Mouse (Mus musculus) kidney, embryonic 16.5 days (tissue): ENCODE measurements around the gene Ric8a. TPM values are rescaled to one million over a fixed set of nuclear protein-coding genes. Genes with fewer than 3 reads are reported as not detected.
A peak's percentile ranks its signal among the peaks of the same experiment; 100 is the strongest.

ENCODE experiments used
- ATAC-seq: fragments of 200-750 bp; cut with Nextera tagmentation; 2 replicates; pipeline ENCODE4 v1.8.0; 2017; ENCODE audit warnings: moderate TSS enrichment; ENCODE audit not compliant: low FRiP score, low TSS enrichment
- H3K27ac ChIP-seq: fragments of 300-500 bp; sonication (generic); 2 replicates; pipeline ENCODE4 v1.5.1; 2014; ENCODE audit warnings: low read length
- H3K27me3 ChIP-seq: fragments of 300-500 bp; sonication (generic); 2 replicates; pipeline ENCODE4 v1.6.1; 2014; ENCODE audit warnings: low read length, control low read depth, mixed read lengths; ENCODE audit not compliant: insufficient read depth
- H3K36me3 ChIP-seq: fragments of 300-500 bp; sonication (generic); 2 replicates; pipeline ENCODE4 v1.6.1; 2014; ENCODE audit warnings: low read length, control low read depth, mixed read lengths; ENCODE audit not compliant: insufficient read depth
- H3K4me1 ChIP-seq: fragments of 300-500 bp; sonication (generic); 2 replicates; pipeline ENCODE4 v1.6.1; 2014; ENCODE audit warnings: low read length, control low read depth, mixed read lengths; ENCODE audit not compliant: insufficient read depth
- H3K4me2 ChIP-seq: fragments of 300-500 bp; sonication (generic); replicated peaks from 2 replicates; pipeline ENCODE4 v1.6.1; 2014; ENCODE audit warnings: low read depth, low read length
- H3K4me3 ChIP-seq: fragments of 300-500 bp; sonication (generic); 2 replicates; pipeline ENCODE4 v1.5.1; 2014; ENCODE audit warnings: mild to moderate bottlenecking, low read length
- H3K9ac ChIP-seq: fragments of 300-500 bp; sonication (generic); replicated peaks from 2 replicates; pipeline ENCODE4 v1.6.1; 2014; ENCODE audit warnings: low read length
- H3K9me3 ChIP-seq: fragments of 300-500 bp; sonication (generic); 2 replicates; pipeline ENCODE4 v1.6.1; 2016; ENCODE audit warnings: low read length, control low read depth
- WGBS: fragments of 180-500 bp; shearing (Covaris S2); extraction: QIAGEN DNeasy Blood & Tissue Kit; methylation state at CpG from one replicate; pipeline ENCODE4 v1.1.7; 2014; 5-methylcytosine and 5-hydroxymethylcytosine counted together
- polyA plus RNA-seq: library from polyadenylated mRNA; unstranded; fragments of >200 nt; fragmentation: Nextera tagmentation; extraction: Ambion mirVana; gene quantifications from 2 replicates; pipeline ENCODE4 v1.2.1, GENCODE M21; 2015

Ric8a gene
- polyA plus RNA-seq, 1 experiment from 2014 or later = 73.6 TPM

- 29% methylated on average over 14 of the region's 14 CpGs for WGBS
These were observed 11.7 kb upstream of the Ric8a start, which contains the start of gene Scgb1c1 for GRCm38 (mm10) chr7:140844905-140845665. TSS of gene Scgb1c1 (plus strand) at chr7:140845547.

DNA sequence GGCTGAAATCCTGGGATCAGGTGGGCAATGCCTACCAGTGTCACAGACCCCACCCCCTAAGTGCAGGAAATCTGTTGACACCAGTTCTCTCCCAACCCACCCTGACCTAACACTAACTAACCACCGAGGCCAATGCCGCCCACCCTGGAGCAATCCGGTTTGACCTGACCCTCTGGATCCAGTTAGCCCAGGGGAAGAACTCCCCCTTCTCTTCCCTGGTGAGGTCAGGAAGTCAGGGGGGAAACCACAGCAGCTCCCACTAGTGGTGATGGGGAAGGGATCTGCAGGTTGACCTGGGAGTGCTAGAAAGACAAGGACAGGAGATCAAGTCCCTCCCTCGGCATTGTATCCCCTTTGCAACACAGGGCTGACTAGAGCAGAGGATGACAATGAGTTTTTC, 11.1 kb upstream of the Ric8a start:
- 0 out of 2 replicates have a peak, but pooled peaks cover 2% of the 10 kb centered on the region for H3K4me1 ChIP-seq
- H3K9me3 ChIP-seq = no peaks in the 10 kb centered on the region
- 55% methylated on average over 4 of the region's 4 CpGs for WGBS
- no peak for ATAC-seq
- H3K27ac ChIP-seq = no peak overlapping the region
- no peak overlapping the region for H3K4me2 ChIP-seq
- no peak overlapping the region for H3K4me3 ChIP-seq
- no peaks in the 10 kb centered on the region for H3K36me3 ChIP-seq
- H3K27me3 ChIP-seq = peaks cover 7% of the 10 kb centered on the region; the same call in 1 of the 2 replicates
- no peak overlapping the region for H3K9ac ChIP-seq

More at GRCm38 (mm10) chr7:140844905-140845665, 11.7 kb upstream of the Ric8a start, which contains the start of gene Scgb1c1:
- Histone ChIP-seq H3K4me3 (no peak within 1 kb of the TSS), H3K27ac (no peak within 1 kb of the TSS), H3K27me3 (peaks cover 10% of the 10 kb centered on the region; the same call in 1 of the 2 replicates), H3K4me1 (0 out of 2 replicates have a peak, but pooled peaks cover 2% of the 10 kb centered on the region), H3K36me3 (no peaks in the 10 kb centered on the region), H3K9ac (no peak within 1 kb of the TSS), H3K9me3 (no peaks in the 10 kb centered on the region), H3K4me2 (no peak within 1 kb of the TSS)
- peak; percentile 83 for ATAC-seq

GRCm38 (mm10) chr7:140846676-140847075, 10.1 kb upstream of the Ric8a start:
- peaks cover 2% of the 10 kb centered on the region; the same call in 1 of the 2 replicates for H3K27me3 ChIP-seq
- no peak overlapping the region for H3K4me3 ChIP-seq
- ATAC-seq = no peak
- no peak overlapping the region for H3K9ac ChIP-seq
- H3K36me3 ChIP-seq = peaks cover 4% of the 10 kb centered on the region
- H3K27ac ChIP-seq = no peak overlapping the region
- 80% methylated on average over 10 of the region's 10 CpGs for WGBS
- H3K4me1 ChIP-seq = 0 out of 2 replicates have a peak, but pooled peaks cover 2% of the 10 kb centered on the region
- no peaks in the 10 kb centered on the region for H3K9me3 ChIP-seq
- no peak overlapping the region for H3K4me2 ChIP-seq

DNA sequence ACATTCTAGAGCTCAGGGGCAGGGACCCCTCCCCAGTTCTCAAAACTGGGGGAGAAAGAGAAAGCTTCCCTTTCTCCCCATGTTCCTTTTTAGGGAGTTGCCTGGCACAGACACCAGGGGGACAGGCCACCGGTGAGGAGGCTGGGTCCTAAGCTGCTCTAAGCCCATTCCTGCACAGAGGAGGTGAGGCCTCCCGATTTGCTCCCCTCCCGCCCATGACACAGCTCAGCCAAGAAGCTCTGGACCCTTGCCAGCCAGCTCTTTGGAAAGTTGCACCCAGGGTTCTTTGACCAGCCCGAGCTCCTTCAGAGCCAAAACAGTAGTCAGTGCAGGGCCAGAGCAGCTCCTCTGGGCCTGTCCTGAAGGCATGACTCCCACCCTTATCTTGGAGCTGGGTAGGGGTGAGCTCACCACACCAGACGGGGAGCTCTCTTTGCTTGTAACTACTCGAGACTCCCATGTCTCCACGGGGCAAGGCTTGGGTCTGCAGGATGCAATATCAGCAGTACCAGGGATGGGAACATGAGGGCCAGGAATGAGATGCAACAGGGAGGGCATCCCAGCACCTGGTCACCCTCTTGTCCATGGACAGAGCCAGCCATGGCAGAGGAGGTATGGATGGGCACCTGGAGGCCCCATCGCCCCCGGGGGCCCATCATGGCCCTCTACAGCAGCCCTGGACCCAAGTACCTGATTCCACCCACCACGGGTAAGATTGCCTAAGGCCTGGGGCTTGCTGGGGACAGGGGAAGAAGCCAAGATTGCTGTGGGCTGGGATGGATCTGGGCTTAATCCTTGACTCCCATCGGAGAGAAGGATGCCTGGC, 8.8 kb upstream of the Ric8a start, which contains the start of gene Odf3:
Odf3 (plus strand) TSS at position 51 of the 826 bp plus-strand sequence.
- 0 out of 2 replicates have a peak within 1 kb of the TSS, but pooled peaks have one; percentile 5 for H3K9ac ChIP-seq
- no peak within 1 kb of the TSS for H3K4me3 ChIP-seq
- ATAC-seq = no peak
- H3K9me3 ChIP-seq = no peaks in the 10 kb centered on the region
- no peak within 1 kb of the TSS for H3K4me2 ChIP-seq
- H3K27ac ChIP-seq = no peak within 1 kb of the TSS
- 0 out of 2 replicates have a peak, but pooled peaks cover 2% of the 10 kb centered on the region for H3K4me1 ChIP-seq
- 63% methylated on average over 11 of the region's 11 CpGs for WGBS
- peaks cover 2% of the 10 kb centered on the region; the same call in 1 of the 2 replicates for H3K27me3 ChIP-seq
- H3K36me3 ChIP-seq = peaks cover 16% of the 10 kb centered on the region

DNA sequence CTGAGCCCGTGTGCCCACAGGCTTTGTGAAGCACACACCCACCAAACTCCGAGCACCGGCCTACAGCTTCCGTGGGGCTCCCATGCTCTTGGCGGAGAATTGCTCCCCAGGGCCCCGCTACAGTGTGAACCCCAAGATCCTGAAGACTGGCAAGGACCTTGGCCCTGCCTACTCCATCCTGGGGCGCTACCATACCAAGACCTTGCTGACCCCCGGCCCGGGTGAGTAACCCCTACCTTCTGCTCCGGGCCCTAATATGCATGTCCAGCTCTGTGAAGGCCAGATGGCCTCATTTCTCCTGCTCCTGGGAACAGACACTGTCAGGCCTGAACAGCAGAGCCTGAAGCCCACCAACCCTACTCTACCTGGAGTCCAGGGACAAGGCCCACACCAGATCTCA, 8.2 kb upstream of the Ric8a start:
- H3K27ac ChIP-seq = no peak overlapping the region
- H3K36me3 ChIP-seq = peaks cover 22% of the 10 kb centered on the region
- H3K9me3 ChIP-seq = no peaks in the 10 kb centered on the region
- no peak overlapping the region for H3K4me3 ChIP-seq
- 0 out of 2 replicates have a peak, but pooled peaks cover 2% of the 10 kb centered on the region for H3K4me1 ChIP-seq
- 88% methylated on average over 10 of the region's 10 CpGs for WGBS
- ATAC-seq = no peak
- H3K27me3 ChIP-seq = no peaks in the 10 kb centered on the region
- H3K9ac ChIP-seq = no peak overlapping the region
- H3K4me2 ChIP-seq = no peak overlapping the region

DNA sequence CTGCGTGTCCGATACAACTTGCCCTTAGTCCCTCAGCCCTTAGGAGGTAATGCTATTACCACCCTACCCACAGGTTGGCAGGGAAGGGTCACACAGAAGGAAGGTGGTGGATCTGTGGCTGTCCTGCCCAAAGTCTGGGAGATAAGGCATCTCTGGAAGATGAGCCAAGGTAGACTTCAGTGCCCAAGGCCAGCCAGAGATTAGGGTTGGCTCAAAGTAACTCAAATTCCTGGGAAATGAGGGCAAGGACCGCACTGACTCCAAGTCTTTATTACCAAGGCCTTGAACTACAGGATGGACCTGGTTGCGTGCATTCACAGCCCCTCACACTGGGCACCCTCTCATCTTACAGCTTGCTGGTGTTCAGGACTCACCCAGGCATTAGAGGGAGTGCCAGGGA, 4.8 kb upstream of the Ric8a start:
- no peak for ATAC-seq
- Histone ChIP-seq H3K4me2 (no peak overlapping the region), H3K27ac (no peak overlapping the region), H3K27me3 (no peaks in the 10 kb centered on the region), H3K4me3 (no peak overlapping the region), H3K4me1 (peaks cover 9% of the 10 kb centered on the region), H3K9ac (no peak overlapping the region), H3K36me3 (peaks cover 29% of the 10 kb centered on the region), H3K9me3 (no peaks in the 10 kb centered on the region)
- WGBS = 90% methylated on average over 4 of the region's 4 CpGs

DNA sequence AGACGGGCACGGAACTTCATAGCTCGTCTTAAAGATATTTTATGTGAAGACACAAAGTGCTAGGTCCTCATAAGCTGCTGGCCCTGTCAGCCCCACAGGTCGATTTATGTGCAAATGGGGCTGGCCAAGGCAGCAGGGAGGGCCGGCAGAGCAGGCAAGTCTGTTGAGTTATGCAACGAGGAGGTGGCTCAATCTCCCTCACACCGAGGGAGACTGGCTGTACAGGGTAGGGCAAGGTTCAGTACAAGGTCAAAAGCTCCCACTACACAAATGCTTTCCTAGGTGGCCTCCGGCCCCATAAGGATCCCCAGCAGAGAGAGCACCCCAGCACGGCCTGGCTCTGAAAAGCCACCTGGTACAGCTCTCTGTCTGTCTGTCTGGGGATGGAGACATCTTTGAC, 3.4 kb upstream of the Ric8a start:
- Histone ChIP-seq H3K27me3 (no peaks in the 10 kb centered on the region), H3K9me3 (no peaks in the 10 kb centered on the region), H3K9ac (no peak overlapping the region), H3K4me1 (peaks cover 17% of the 10 kb centered on the region), H3K4me3 (no peak overlapping the region), H3K4me2 (no peak overlapping the region), H3K36me3 (peaks cover 29% of the 10 kb centered on the region), H3K27ac (no peak overlapping the region)
- no peak for ATAC-seq
- WGBS = 82% methylated on average over 9 of the region's 9 CpGs

DNA sequence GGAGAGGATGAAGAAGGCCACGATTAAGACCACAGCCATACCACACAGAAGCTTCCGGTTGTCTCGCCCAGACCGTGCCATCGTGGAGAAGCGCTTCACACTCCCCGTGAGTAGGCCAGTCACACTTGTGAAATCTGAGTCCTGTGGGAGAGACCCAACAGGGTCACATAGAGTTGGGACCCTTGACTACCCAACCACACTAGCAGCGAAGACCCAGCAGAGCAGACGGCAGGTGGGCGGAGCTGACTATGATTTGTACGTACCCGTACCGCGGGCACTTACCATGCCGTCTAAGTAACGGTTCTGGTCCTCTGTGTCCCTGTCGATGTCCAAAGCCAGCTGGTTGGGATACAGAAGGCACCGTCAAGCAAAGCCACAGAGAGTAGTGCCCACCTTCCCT, 2.3 kb upstream of the Ric8a start:
- no peaks in the 10 kb centered on the region for H3K9me3 ChIP-seq
- H3K9ac ChIP-seq = no peak overlapping the region
- H3K4me3 ChIP-seq = no peak overlapping the region
- H3K36me3 ChIP-seq = peaks cover 40% of the 10 kb centered on the region
- H3K27ac ChIP-seq = no peak overlapping the region
- no peak for ATAC-seq
- H3K4me2 ChIP-seq = no peak overlapping the region
- H3K4me1 ChIP-seq = peaks cover 20% of the 10 kb centered on the region
- WGBS = 87% methylated on average over 18 of the region's 18 CpGs
- H3K27me3 ChIP-seq = no peaks in the 10 kb centered on the region

- Histone ChIP-seq H3K27me3 (no peaks in the 10 kb centered on the region), H3K4me3 (peak overlapping the region; percentile 92), H3K9ac (peak overlapping the region; percentile 93), H3K4me2 (peak overlapping the region; percentile 99), H3K9me3 (no peaks in the 10 kb centered on the region), H3K36me3 (peaks cover 47% of the 10 kb centered on the region), H3K4me1 (peaks cover 20% of the 10 kb centered on the region), H3K27ac (no peak overlapping the region)
- WGBS = 71% methylated on average over 9 of the region's 9 CpGs
- no peak for ATAC-seq
These were observed 1.6 kb upstream of the Ric8a start for GRCm38 (mm10) chr7:140855181-140855580.
